Mouse (Mus musculus) heart, postnatal 0 days (tissue): ENCODE measurements around the gene Hapln2. TPM values are rescaled to one million over a fixed set of nuclear protein-coding genes. Genes with fewer than 3 reads are reported as not detected.

Experiments used
- ATAC-seq: fragments of 200-750 bp; cut with Nextera tagmentation; 2 replicates; pipeline ENCODE4 v1.8.0; 2017; ENCODE audit warnings: low read depth, moderate number of reproducible peaks, moderate library complexity; ENCODE audit not compliant: insufficient read depth
- DNase-seq: peaks from one replicate; pipeline ENCODE4 v3.0.0-alpha.2; 2016; ENCODE audit warnings: low spot score
- H3K27ac ChIP-seq: fragments of 300-500 bp; sonication (generic); 2 replicates; pipeline ENCODE4 v1.5.1; 2014; ENCODE audit warnings: low read depth, mild to moderate bottlenecking
- H3K27me3 ChIP-seq: fragments of 300-500 bp; sonication (generic); 2 replicates; pipeline ENCODE4 v1.6.1; 2014; ENCODE audit warnings: low read length, mixed read lengths; ENCODE audit not compliant: control insufficient read depth, insufficient read depth
- H3K36me3 ChIP-seq: fragments of 300-500 bp; sonication (generic); replicated peaks from 2 replicates; pipeline ENCODE4 v1.6.1; 2014; ENCODE audit warnings: low read length, mixed read lengths; ENCODE audit not compliant: control insufficient read depth, insufficient read depth
- H3K4me1 ChIP-seq: fragments of 300-500 bp; sonication (generic); 2 replicates; pipeline ENCODE4 v1.6.1; 2014; ENCODE audit warnings: antibody characterized with exemption; ENCODE audit not compliant: control insufficient read depth, insufficient read depth
- H3K4me2 ChIP-seq: fragments of 300-500 bp; sonication (generic); 2 replicates; pipeline ENCODE4 v1.6.1; 2014; ENCODE audit warnings: low read depth, mild to moderate bottlenecking, low read length, moderate library complexity
- H3K4me3 ChIP-seq: fragments of 300-500 bp; sonication (generic); 2 replicates; pipeline ENCODE4 v1.5.1; 2014; ENCODE audit warnings: low read depth, low read length
- H3K9ac ChIP-seq: fragments of 300-500 bp; sonication (generic); replicated peaks from 2 replicates; pipeline ENCODE4 v1.6.1; 2014; ENCODE audit warnings: low read depth, low read length, mixed read lengths
- H3K9me3 ChIP-seq: fragments of 300-500 bp; sonication (generic); replicated peaks from 2 replicates; pipeline ENCODE4 v1.6.1; 2016; ENCODE audit warnings: low read length; ENCODE audit not compliant: control insufficient read depth
- CTCF ChIP-seq: IDR thresholded peaks from 2 replicates; pipeline ENCODE4 v1.5.1; 2016; ENCODE audit warnings: antibody characterized with exemption, control low read depth, low read depth
- EP300 ChIP-seq: IDR thresholded peaks from 2 replicates; pipeline ENCODE4 v1.6.1; 2016; ENCODE audit warnings: antibody characterized with exemption, low read depth
- WGBS: fragments of 180-500 bp; shearing (Covaris S2); extraction: QIAGEN DNeasy Blood & Tissue Kit; methylation state at CpG from one replicate; pipeline ENCODE4 v1.1.7; 2014; 5-methylcytosine and 5-hydroxymethylcytosine counted together
- polyA plus RNA-seq: library from polyadenylated mRNA; unstranded; fragments of >200 nt; fragmentation: Nextera tagmentation; extraction: Ambion mirVana; gene quantifications from 2 replicates; pipeline ENCODE4 v1.2.1, GENCODE M21; 2015
- total RNA-seq: library from RNA; depleted of rRNA; stranded (reverse); fragments of >200 nt; gene quantifications from 2 replicates; pipeline ENCODE4 v1.2.3, GENCODE M21; 2014; ENCODE audit warnings: low replicate concordance; rRNA removed

Gene Hapln2
- total and polyA plus RNA-seq, 2 experiments from 2014 or later = 0.15 TPM; not detected in 1

DNA sequence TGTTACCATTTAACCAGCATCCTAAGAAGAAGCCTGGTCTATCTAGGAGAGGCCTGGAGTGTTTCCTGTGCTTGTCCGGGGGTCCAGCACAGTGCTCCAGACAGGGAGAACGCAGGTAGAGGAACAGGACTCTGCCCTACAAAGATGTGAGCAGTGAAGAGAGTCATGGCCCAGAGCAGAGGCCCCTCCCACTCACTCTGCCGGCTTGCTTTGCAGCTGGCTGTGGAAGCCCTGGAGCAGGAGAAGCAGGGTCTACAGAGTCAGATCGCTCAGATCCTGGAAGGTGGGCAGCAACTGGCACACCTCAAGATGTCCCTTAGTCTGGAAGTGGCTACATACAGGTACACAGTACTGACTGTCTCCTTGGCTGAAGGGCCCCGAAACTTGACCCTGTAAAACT lies 54.6 kb downstream of the Hapln2 start:
- no peak for ATAC-seq
- peak overlapping the region; percentile 6; the same call in 1 of the 2 replicates for H3K27ac ChIP-seq
- peak overlapping the region; percentile 66; the same call in 1 of the 2 replicates for H3K9ac ChIP-seq
- no peak for DNase-seq
- H3K9me3 ChIP-seq = no peaks in the 10 kb centered on the region
- peak overlapping the region; percentile 59 for H3K4me3 ChIP-seq
- TF ChIP-seq EP300 (no peak), CTCF (no peak)
- peak overlapping the region; percentile 73 for H3K4me2 ChIP-seq
- H3K36me3 ChIP-seq = no peaks in the 10 kb centered on the region
- 45% methylated on average over 5 of the region's 5 CpGs for WGBS
- 0 out of 2 replicates have a peak, but pooled peaks cover 11% of the 10 kb centered on the region for H3K4me1 ChIP-seq
- H3K27me3 ChIP-seq = peaks cover 32% of the 10 kb centered on the region

DNA sequence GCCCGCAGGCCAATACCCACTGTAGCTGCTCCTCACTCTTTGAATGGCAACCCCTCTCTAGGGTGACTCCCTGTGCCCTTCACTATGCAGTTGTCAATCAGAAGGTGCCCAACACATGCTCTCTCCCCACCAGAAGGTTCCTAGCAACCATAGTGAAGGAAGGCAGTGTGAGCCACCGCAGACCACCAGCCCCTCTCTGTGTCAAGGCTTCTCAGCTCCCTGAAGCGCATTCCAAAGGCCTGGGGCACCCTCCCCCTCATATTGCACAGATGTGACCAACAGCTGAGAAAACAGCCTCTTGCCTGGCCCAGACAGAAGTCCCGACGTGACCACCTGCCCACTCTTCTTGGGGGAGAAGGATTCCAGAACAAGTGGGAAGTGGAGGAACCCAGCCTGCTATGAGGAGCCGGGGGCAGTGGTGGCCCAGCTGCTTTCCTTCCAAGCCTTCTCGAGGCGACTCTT lies 55.1 kb downstream of the Hapln2 start:
- Histone ChIP-seq H3K4me3 (peak overlapping the region; percentile 59), H3K4me2 (peak overlapping the region; percentile 73), H3K4me1 (0 out of 2 replicates have a peak, but pooled peaks cover 11% of the 10 kb centered on the region), H3K36me3 (no peaks in the 10 kb centered on the region), H3K9ac (peak overlapping the region; percentile 66), H3K9me3 (no peaks in the 10 kb centered on the region), H3K27me3 (peaks cover 32% of the 10 kb centered on the region), H3K27ac (peak overlapping the region; percentile 6; the same call in 1 of the 2 replicates)
- DNase-seq = no peak
- no peak for ATAC-seq
- no peak for TF ChIP-seq CTCF
- no peak for TF ChIP-seq EP300
- 40% methylated on average over 8 of the region's 8 CpGs for WGBS

Other genes with a start within 250 kb of the Hapln2 start
- 0.11 and 0.62 TPM in 2 replicates for gene Ntrk1, start 232.4 kb downstream of the Hapln2 start, total RNA-seq
- 0.15 and 0.16 TPM in 2 replicates for gene Ntrk1, start 232.4 kb downstream of the Hapln2 start, polyA plus RNA-seq
- gene Insrr, start 230.6 kb downstream of the Hapln2 start, total RNA-seq = not detected in 2 replicates
- not detected in 2 replicates for gene Insrr, start 230.6 kb downstream of the Hapln2 start, polyA plus RNA-seq
- 42.7 and 69.9 TPM in 2 replicates for gene Pear1, start 203.3 kb downstream of the Hapln2 start, total RNA-seq
- 10.3 and 10.8 TPM in 2 replicates for gene Pear1, start 203.3 kb downstream of the Hapln2 start, polyA plus RNA-seq
- gene Sh2d2a, start 180.8 kb downstream of the Hapln2 start, total RNA-seq = 1.7 TPM in 1 of 2 replicates, not detected in the other
- 0.08 and 0.10 TPM in 2 replicates for gene Sh2d2a, start 180.8 kb downstream of the Hapln2 start, polyA plus RNA-seq
- gene Prcc, start 142.0 kb downstream of the Hapln2 start, total RNA-seq = 55.6 and 68.6 TPM in 2 replicates
- 10.0 and 12.1 TPM in 2 replicates for gene Prcc, start 142.0 kb downstream of the Hapln2 start, polyA plus RNA-seq
- gene Hdgf, start 121.3 kb downstream of the Hapln2 start, total RNA-seq = 62.1 and 79.7 TPM in 2 replicates
- 81.0 and 83.8 TPM in 2 replicates for gene Hdgf, start 121.3 kb downstream of the Hapln2 start, polyA plus RNA-seq
- 53.9 and 57.1 TPM in 2 replicates for gene Mrpl24, start 108.1 kb downstream of the Hapln2 start, total RNA-seq
- gene Mrpl24, start 108.1 kb downstream of the Hapln2 start, polyA plus RNA-seq = 62.3 and 67.2 TPM in 2 replicates
- 8.2 and 24.0 TPM in 2 replicates for gene Isg20l2, start 97.3 kb downstream of the Hapln2 start, total RNA-seq
- 14.2 and 16.2 TPM in 2 replicates for gene Isg20l2, start 97.3 kb downstream of the Hapln2 start, polyA plus RNA-seq
- 14.5 and 56.8 TPM in 2 replicates for gene Rrnad1, start 96.9 kb downstream of the Hapln2 start, total RNA-seq
- gene Rrnad1, start 96.9 kb downstream of the Hapln2 start, polyA plus RNA-seq = 7.9 and 8.0 TPM in 2 replicates
- gene Crabp2, start 78.9 kb downstream of the Hapln2 start, total RNA-seq = 0.53 TPM in 1 of 2 replicates, not detected in the other
- 0.37 and 0.62 TPM in 2 replicates for gene Crabp2, start 78.9 kb downstream of the Hapln2 start, polyA plus RNA-seq
- 17.2 and 35.7 TPM in 2 replicates for gene Nes, start 56.5 kb downstream of the Hapln2 start, total RNA-seq
- gene Nes, start 56.5 kb downstream of the Hapln2 start, polyA plus RNA-seq = 9.1 and 9.9 TPM in 2 replicates
- not detected in 2 replicates for gene Bcan, start 27.4 kb downstream of the Hapln2 start, total RNA-seq
- 0.04 TPM in 1 of 2 replicates, not detected in the other for gene Bcan, start 27.4 kb downstream of the Hapln2 start, polyA plus RNA-seq
- gene Gpatch4, start 15.5 kb upstream of the Hapln2 start, total RNA-seq = 1.2 and 3.4 TPM in 2 replicates
- gene Gpatch4, start 15.5 kb upstream of the Hapln2 start, polyA plus RNA-seq = 10.9 and 11.6 TPM in 2 replicates
- gene Naxe, start 30.9 kb upstream of the Hapln2 start, total RNA-seq = 119 and 133 TPM in 2 replicates
- 151 and 159 TPM in 2 replicates for gene Naxe, start 30.9 kb upstream of the Hapln2 start, polyA plus RNA-seq
- gene Ttc24, start 50.7 kb upstream of the Hapln2 start, total RNA-seq = not detected in 2 replicates
- gene Ttc24, start 50.7 kb upstream of the Hapln2 start, polyA plus RNA-seq = not detected in 2 replicates
- 35.3 and 68.3 TPM in 2 replicates for gene Iqgap3, start 54.4 kb upstream of the Hapln2 start, total RNA-seq
- 5.4 and 6.8 TPM in 2 replicates for gene Iqgap3, start 54.4 kb upstream of the Hapln2 start, polyA plus RNA-seq
- 70.8 and 75.8 TPM in 2 replicates for gene Mef2d, start 114.8 kb upstream of the Hapln2 start, total RNA-seq
- 30.0 and 30.8 TPM in 2 replicates for gene Mef2d, start 114.8 kb upstream of the Hapln2 start, polyA plus RNA-seq
- 0.19 TPM in 1 of 2 replicates, not detected in the other for gene Rhbg, start 227.1 kb upstream of the Hapln2 start, total RNA-seq
- gene Rhbg, start 227.1 kb upstream of the Hapln2 start, polyA plus RNA-seq = not detected in 2 replicates